Mouse (Mus musculus) yolk sac, embryonic 10.5 days (tissue): ENCODE results near the gene Vmn2r63.
A peak's percentile ranks its signal among the peaks of the same experiment; 100 is the strongest.
"Not testable (repeated sequence)": the region's sequence is repeated elsewhere in the genome, so short reads cannot be mapped to it uniquely, and the experiment has no call there.

ENCODE experiments used
- DNase-seq: peaks from one replicate; pipeline ENCODE4 v3.0.0-alpha.2; 2017; ENCODE audit warnings: low spot score

The Vmn2r63 gene

DNA sequence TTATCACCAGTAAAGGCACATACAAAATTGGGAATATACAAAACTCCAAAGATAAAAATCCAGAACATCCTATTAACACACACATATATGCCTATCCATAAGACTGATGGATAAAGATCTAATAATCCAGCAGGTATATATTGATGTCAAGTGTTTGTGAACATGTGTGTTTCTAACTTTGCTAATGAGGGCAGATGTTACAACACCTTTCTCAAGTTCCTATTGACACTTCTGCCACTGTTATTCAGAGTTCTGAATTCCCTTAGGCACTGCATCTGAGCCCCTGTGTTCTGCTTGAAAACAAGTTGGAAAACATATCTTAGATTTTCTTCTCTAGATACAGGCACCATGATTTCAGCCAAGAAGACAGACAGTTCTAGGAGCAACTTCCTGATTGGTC, at the start of gene Vmn2r63:
Vmn2r63 (minus strand) TSS at position 101 of the 400 bp plus-strand sequence.
- DNase-seq, result not testable (repeated sequence)

DNA sequence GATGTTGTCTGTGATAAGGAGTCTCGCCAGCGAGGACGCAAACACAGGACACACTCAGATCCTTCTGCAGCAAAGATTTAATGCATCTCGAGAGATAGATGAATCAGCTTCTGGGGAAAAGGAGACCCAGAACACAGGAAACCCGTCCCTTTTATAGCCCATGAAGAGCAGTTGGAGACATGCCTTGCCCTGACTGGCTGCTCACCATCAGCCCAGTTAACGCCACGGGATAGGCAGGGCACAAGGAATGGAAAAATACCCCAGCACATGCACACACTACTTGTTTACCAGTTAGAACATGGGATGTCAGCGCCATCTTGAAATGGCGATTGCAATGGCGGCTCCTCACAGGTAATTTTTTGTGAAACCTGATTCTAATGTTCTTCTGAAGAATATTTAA, 47.1 kb upstream of the Vmn2r63 start:
- no peak for DNase-seq

DNA sequence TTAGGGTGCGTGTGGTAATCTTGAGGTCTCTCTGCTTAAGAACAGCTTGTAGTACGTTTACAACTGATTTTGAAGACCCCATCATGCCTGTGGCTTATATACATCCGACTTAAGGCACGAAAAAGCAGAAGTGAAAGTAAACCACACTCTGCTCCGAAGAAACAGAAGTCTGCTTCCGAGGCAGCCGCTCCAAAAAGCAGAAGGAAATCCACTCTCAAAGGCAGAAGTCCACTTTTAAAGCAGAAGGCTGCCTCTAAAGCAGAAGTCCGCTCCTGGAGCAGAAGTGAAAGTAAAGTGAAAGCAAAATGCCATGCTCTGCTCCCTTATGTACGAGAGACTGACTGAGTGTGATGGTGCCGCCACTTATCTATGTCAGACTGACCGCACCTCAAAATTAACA, 46.5 kb upstream of the Vmn2r63 start:
- DNase-seq, result no peak

DNA sequence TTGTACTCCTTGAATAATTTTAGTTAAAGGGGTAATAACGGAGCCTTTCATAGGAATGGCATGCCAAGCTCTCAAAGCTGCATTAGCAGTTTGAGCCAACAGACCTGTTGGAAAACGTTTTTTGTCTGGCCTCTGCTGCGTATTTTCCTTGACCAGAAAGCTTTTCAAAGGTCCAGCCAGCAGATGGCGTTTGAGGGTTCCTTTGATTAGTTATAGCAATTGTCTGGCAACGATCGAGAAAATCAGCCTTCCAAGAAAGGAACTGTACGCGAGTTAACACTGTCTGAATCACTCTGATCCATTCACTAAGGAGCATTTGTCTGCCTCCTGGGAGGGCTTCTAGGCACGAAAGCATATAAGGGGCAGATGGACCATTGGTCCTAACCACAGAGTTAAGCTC, 31.6 kb upstream of the Vmn2r63 start:
- peak; percentile 5 for DNase-seq

DNA sequence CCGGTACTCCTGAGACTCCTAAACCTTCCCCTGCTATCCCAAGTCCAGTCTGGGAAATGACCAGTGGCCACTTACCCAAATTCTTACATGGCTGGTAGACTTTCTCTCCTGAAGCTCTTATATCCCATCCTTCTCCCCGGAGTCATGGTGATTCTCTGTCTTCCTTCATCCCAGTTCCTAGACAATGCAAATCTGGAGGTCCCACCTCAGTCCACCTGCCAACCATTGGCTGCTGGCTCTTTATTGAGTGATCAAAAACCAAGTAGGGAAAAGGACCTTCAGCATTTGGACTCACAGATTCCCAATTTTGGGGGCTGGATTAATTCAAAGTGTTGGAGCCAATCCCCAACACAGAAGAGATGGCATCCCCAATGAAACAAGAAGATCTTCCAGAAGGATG, 35.6 kb downstream of the Vmn2r63 start:
- not testable (repeated sequence) for DNase-seq

DNA sequence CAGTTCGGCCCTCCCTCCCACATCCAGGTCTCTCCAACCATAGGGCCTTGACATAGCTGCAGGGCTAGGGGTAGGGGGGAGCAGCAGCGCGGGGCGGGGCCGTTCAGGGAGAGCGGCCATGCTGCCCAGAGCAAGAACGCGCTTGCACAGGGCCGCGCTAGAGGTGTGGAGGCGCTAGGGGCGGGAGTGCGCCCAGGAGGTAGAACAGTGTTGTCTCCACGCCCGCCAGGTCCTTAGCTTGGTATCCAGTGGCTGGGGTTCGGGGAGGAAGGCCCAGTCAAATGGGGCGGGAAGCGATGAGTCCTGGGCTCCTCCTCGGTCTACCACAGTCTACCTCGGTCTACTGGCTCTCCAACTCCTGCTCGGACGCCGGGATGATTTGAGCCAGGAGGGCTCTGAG, 55.5 kb downstream of the Vmn2r63 start:
- DNase-seq, result no peak

DNA sequence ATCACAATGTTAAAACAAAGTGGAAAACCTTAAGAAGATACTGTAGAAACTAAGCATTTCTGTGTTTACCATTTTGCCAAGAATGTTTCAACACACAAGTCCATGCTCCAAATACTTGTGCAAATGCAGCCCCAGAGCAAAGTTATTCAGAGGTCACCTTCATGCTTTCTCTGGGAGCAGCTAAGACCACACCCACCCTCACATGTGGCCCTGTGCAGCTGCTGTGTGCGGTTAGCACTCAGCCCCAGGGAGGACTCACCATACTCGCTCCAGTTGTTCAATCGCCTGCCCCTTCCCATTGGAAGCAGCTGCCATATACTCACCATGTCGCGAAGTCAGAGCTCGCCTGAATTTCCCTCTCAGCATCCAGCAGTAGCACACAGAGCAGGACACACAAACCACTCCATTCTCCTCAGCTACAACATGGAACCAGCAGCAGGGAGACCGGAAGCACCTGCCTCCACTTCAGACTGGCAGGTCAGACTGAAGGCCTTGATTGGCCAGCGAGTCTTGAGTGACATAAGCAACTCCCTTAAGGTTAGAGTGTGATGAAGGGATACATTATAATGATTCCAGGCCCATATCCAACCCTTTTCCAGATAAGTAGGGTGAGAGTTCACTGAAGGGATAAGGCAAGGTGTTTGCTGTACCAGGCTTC, 66.7 kb downstream of the Vmn2r63 start, which contains the start of gene Gm2381:
Gm2381 (minus strand) TSS at position 434 of the 658 bp plus-strand sequence.
- not testable (repeated sequence) for DNase-seq
